Mouse (Mus musculus): ENCODE measurements around the gene Fdxr.

The Fdxr gene

DNA sequence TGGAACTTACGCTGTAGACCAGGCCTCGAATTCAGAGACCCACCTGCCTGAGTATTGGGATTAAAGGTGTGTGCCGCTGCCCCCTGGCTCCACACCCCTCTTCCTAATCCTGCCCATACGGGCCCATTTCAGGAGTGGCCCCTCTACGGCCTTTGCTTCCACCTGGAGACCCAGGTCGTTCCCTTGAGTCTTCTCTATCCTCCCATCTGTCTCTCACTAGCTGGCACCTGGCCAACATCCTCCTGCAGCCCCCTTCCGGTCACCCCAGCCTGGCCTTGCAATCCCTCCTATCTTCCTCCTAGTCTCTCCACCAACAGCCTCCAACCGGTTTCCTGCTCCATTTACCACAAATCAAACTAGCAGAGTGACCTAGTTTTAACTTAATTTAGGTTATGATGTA lies 13.0 kb upstream of the Fdxr start:
- no peak for DNase-seq (ENCODE audit: low read depth)

DNA sequence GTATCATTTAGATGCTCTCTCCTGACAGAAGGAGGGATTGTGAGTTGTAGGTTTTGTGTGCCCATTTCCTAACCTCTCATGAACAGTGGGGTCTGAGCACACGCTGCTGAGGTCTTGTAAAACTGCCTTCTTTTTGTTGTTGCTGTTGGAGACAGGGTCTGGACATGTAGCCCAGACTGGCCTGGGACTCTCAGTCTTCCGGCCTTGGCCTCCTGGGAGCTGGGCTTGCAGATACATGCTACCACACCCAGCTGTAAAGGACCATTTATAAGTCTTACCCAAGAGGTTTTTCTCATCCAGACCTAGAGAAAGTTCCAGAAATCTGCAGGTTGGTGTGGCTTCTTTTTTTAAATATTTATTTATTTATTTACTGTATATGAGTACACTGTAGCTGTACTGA lies 11.5 kb upstream of the Fdxr start:
- DNase-seq (ENCODE audit: low read depth) = no peak

DNA sequence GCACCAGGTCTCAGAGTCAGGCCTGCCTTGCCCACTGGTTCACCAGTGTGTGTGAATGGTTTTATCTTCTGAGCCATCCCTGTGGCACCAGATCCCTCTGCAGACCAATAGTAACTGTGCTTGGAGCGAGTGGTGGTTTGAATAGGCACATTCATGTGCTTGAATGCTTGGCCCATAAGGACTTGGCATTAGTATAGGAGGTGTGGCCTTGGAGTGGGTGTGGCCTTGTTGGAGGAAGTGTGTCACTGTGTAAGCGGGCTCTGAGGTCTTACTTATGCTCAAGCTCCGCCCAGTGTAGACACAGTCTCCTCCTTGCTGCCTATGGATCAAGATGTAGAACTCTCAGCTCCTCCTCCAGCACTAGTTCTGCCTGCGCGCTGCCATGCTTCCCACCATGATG lies 10.5 kb upstream of the Fdxr start:
- no peak for DNase-seq (ENCODE audit: low read depth)

DNA sequence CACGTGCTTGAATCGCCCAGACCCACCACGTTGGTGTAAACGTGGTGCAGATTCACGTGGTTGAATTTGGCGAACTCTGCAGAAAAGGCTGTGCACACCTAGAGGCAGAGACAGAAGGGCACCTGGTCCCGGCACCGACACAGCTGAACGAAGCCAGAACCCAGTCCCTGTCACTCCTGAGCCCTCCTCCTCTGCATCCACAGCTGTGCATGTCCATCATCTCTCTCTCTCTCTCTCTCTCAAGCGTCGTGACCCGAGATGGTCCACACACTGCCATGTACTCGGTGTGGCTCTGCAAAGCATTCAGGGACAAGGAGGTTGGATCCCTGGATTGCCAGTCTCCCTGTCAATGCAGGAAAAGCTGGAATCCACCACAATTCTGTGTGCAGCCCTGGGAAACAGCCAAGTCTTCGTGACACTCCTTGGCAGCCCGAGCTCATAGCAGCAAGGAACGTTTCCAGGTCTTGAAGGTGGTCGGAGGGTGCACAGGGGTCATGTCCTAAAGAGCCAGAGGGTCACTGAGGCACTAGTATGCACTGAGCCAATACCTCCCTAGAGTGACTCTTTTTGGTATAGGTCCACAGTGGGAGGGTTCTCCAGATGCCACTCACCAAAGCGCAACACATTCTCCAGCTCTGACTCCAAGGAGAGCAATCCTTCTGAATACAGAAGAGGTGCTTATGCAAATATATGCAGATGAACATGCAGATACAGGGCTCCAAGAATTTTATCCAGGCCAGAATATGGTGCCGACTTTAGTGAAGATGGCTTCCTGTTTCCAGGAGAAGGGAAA lies 9.5 kb upstream of the Fdxr start:
- no peak for DNase-seq (ENCODE audit: low read depth)

DNA sequence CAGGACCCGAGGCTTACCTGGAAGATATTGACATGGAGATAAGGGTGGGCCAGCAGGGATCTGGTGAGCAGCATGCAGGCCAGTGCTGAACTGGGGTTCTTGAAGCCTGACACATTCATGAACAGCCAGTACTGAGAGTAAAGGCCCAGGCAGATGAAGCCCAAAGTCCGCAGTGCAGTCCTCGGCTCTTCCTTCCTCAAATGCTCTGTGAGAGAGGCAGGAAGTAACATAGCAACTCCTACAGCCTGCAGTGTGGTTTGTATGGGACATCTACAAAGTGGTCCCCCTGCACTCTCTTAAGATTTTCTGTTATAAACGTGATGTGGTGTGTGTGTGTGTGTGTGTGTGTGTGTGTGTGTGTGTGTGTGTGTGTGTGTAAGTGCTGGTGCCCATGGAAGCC lies 8.4 kb upstream of the Fdxr start:
- no peak for DNase-seq (ENCODE audit: low read depth)

DNA sequence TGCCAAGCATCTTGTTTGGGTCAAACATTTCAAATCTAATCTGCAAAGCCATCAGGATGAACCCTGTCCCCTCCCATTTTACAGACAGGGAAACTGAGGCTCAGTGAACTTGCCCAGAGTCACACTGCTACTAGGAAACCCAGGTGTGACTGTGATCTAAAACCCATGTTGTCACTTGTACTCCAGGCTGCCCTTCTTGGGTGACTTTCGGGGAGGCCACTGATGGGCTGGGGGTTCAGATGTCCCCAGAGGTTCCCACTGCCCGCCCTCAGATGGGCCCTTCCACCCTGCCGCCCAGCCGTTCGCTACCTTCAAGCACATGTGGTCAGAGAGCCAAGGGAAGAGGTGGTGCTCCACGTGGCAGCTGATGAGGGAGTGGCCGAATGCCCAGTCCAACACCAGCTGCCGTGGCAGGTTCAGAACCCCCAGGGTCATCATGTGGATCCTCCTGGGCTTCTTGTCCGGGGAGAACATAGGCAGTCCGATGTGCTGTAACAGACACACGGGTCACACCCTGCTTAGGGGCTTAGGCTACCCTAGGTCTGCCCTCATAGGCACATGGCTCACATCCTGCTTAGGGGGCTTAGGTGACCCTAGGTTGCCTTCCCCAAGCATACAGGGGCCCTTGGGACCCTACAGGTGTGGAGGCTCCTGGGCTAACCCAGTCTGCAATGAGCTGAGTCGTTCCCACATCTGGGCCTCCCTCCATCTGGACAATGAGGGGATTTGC lies 7.2 kb upstream of the Fdxr start:
- no peak for DNase-seq (ENCODE audit: low read depth)

DNA sequence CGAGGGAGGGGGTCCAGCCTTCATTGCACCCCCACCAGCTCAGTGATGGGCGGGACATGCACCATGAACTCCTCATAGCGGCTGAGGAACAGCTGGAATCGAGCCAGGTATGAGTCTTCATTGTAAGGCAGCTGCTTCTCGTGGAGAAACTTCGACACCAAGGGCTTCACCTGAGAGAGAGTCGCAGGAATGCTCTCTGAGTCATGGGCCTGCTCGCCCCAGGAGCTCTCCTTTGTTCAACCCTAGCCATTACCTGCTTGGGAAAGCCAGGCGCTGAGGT lies 6.6 kb upstream of the Fdxr start:
- DNase-seq (ENCODE audit: low read depth) = no peak

DNA sequence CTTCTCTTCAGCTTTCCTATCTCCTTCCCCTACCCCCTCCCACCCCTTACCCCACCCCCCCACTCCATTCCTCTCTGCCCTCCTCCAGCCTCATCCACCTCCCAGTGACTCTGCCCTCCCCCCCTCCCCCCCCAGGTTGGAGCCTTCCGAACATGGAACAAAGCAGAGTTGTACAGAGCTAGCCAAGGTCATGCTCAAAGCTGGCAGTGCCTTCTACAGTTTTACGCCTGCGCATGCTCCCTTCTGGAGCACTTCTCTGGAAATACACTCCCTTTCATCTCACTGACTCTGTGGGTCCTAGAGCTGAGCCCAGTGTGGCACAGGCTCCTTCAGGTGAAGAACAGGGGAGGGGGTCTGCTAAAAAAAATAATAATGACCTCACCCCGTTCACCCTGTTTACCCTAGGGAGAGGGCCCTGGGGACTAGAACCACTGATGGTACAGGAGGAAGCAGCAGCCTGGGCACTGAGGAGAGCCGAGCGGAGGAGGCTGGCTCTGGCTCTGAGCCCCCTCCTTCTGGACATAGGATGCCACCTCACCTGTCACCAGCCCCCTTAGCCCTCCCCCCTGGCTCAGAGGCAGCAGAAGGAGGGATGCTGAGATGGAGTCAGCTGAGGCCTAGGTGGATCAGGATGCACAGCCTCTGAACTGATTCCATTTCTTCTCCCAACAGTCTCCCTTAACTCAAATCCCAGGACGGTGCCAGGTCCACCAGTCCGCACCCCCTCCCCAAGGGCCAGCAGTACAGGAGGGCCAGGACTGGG lies 6.1 kb upstream of the Fdxr start:
- no peak for DNase-seq (ENCODE audit: low read depth)

DNA sequence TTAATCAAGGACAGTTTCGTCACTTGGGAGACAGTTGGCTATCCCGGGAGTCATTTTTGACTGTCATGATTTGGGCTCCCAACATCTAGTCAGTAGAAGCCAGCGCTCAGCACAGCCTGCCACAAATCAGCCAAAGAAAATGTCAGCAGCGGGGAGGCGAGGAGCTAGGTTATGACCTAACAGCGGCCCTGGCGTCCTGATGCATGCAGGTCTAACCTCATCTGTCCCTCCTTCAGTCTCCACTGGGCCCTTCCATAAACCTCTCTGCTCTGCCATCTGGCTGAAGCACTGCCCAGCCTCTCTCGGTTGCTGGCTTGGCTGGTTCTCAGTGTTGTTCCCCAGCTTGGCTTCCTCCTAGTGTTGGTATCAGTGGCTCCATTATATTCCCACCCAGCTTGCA lies 5.4 kb upstream of the Fdxr start:
- no peak for DNase-seq (ENCODE audit: low read depth)

DNA sequence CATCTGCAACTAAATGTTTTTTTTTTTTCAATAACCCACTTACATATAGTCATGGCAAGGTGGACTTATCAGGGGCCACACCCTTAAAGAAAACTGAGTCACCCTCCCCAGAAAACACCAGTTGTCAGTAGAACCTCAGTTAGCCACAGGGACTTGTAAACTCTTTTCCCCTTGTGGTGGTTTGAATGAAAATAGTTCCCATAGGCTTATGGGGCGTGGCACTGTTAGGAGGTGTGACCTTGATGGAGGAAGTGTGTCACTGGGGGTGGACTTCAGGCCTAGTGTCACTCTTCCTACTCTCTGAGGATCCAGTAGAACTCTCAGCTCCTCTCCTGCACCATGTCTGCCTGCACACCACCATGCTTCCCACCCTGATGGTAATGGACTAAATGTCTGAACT lies 2.9 kb upstream of the Fdxr start:
- DNase-seq (ENCODE audit: low read depth) = no peak

DNA sequence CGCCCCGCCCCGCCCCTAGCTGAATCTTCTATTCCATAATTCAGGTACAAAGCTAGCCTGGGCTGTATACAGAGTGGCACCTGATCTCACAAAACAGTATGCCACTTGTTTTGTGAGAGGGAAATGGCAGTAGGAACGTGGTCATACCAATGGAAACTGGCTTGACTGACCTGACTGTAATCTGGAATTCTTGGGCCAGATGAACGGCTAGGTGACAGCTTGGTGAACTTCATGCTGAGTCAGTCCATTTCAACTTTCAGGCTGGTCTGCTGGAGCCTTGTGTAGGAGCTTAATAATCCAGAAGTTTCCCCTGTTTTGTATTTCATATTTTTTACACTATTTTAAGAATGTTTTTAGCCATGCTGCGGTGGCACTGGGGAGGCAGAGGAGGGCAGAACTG lies 1.3 kb upstream of the Fdxr start:
- DNase-seq (ENCODE audit: low read depth) = no peak

DNA sequence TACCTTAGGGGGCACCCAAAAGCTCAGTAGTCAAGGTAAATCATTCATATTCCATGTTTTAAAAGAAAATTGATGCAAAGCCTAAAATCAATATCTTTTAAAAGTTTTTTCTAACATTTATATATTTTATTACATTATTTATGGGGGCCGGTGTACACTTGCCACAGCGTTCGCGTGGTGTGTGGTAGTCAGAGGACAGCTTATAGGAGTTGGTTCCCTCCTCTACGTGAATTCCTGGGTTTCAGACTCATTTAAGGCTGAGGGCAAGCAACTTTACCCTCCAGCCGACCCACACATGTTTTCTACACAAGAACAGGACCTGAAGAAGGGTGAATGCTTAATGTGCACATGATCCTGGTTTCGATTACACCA lies 740 bp upstream of the Fdxr start:
- DNase-seq (ENCODE audit: low read depth) = no peak

DNA sequence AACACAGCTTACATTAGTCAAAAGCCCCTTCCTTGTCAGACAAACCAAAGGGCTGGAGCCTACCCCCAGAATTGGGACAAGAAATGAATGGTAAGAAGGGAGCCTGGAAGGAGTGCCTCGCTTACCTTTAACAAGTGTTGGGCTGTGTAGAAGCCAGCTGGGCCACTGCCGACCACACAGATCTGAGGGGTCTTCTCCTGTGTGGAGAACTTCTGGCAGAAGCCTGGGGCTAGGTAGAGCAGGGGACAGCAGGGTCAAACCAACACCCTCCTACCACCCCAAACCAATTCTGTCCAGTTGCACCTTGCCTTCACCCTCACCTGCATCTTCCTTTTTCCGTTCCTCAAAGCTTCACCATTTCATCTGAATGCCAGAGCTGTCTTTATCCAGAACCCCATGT lies 896 bp downstream of the Fdxr start:
- no peak for DNase-seq (ENCODE audit: low read depth)

DNA sequence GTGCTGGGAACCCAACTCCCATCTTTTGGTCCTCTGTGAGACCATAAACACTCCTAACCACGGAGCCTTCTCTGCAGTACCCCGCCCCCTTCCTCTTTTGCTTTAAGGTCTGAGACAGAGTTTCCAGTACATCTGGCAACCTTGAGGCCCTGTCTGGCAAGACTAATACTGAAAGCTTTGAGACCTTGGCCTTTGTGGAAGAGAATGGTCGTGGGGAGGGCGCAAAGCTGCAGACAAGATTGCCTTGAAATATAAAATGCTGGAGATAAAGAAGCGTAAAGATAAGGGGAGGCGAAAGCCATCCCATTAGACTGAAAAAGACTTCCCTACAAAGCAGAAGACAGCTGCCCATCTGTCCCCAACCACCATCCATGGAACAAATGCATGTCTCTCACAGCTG lies 1.3 kb downstream of the Fdxr start:
- no peak for DNase-seq (ENCODE audit: low read depth)

DNA sequence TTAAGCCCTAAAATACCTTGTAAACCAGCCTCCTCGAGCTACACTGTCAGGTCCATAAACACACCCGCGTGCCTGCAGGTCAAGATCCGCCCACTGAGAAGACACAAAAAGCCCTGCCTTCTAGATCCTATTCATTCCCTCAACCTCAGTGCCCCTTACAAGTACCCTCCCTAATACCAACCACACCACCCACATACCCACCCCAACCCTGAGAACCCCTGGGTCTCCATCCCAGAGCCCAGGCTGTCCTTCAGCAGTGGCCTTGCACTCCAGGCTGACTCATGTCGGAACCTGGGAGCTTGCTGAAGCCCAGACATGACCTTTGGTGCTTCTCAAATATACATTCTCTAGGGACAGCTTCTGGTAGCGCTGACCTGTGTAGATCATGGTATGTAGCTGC lies 2.1 kb downstream of the Fdxr start:
- DNase-seq (ENCODE audit: low read depth) = no peak

DNA sequence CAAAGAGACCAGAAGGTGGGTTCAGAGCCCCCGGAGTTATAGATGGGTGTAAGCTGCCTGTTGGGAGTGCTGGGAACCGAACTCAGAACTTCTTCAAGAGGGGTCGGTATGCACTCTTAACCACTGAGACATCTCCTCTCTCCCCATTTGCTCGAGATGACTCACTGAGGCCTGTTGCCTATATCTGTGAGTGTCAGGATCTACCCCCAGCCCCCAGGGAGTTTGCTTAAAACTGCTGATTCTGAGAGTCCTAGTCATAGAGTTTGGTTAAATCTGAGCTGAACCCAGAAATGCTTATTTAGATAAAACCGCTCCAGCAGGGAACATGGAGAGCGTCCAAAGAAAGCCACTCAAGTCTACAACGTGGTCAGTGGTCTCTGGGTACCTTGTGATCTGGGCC lies 2.7 kb downstream of the Fdxr start:
- no peak for DNase-seq (ENCODE audit: low read depth)

DNA sequence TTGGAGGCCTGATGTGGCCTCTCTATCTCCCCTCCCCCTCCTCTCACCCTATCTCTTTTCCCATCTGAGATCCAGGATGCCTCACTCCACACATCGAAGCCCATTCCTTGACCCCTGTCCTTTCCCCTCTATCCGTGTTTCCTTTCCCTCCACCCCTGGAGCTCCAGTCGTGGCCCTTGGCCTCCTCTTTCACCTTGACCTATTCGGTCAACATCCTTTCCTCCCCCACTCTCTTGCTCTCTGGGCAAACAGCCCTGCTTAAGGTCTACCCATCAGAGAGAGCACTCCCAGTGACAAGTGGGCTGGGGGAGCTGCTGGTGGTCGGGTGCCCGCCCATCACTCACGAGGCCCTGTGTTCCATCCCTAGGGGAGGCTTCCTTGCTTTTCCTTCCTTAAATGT lies 3.1 kb downstream of the Fdxr start:
- DNase-seq (ENCODE audit: low read depth) = no peak

DNA sequence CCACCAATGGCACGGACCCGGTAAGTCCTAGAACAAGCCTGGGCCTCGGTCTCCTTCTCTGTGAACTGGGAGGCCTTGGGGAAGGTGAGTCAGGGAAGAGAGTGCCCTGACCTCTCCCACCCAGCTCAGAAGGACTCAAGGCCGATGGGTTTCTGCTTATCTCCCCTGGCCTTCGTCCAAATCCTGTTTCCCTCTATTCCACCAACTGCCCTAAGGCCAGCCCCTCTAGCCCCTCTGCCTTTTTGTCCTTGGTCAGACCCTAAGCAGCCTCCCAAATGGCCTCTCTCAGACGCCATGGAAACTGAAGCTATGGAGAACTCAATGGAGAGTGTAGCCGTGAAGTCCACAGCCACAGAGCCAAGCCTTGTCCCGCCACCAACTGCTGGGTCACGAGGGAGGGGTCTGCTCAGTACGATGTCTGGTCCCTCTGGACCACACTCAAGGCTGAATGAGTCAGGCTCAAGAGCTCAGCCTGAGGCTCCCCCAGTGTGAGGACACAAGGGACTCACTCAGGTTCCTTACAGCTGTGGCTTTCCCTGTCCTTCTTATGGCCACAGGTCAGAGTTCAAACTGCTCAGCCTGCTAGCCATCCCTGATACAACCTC lies 3.9 kb downstream of the Fdxr start:
- no peak for DNase-seq (ENCODE audit: low read depth)

DNA sequence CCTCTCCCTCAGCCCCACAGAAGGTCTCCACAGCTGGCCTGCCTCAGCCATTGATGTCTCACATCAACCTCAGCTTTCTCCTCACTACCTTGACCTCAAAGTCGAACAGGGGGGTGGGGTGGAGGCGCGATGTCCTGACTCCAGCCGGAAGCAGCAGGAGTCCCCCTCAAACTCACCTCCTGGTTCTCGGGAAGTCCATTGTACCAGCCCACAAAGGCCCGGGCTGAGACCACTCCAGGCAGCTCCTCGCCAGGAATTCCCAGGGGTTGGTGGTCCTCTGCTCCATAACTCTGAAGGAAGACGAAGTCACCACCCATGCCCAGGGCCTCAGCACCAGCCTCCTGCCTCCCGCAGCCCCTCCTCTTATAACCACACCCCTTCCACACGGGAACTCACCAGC lies 5.4 kb downstream of the Fdxr start:
- no peak for DNase-seq (ENCODE audit: low read depth)

DNA sequence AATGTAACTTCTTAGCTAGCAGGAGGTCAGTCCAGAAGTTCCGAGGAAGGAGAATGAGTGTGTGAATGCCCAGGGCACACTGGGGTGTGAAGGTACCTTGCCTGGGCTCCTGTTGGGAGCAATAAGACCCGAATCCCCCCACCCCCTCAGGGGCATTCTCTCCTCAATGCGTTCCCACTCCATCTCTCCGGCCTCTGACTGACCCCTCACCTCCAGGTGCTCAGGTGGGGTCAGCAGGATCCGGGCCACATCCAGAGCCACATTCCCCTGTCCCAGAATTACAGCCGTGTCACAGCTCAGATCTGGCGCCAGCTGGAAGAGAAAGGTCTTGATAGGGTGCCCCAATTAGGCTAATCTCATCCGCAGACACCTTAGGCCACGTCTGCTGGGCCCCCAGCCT lies 5.8 kb downstream of the Fdxr start:
- no peak for DNase-seq (ENCODE audit: low read depth)

DNA sequence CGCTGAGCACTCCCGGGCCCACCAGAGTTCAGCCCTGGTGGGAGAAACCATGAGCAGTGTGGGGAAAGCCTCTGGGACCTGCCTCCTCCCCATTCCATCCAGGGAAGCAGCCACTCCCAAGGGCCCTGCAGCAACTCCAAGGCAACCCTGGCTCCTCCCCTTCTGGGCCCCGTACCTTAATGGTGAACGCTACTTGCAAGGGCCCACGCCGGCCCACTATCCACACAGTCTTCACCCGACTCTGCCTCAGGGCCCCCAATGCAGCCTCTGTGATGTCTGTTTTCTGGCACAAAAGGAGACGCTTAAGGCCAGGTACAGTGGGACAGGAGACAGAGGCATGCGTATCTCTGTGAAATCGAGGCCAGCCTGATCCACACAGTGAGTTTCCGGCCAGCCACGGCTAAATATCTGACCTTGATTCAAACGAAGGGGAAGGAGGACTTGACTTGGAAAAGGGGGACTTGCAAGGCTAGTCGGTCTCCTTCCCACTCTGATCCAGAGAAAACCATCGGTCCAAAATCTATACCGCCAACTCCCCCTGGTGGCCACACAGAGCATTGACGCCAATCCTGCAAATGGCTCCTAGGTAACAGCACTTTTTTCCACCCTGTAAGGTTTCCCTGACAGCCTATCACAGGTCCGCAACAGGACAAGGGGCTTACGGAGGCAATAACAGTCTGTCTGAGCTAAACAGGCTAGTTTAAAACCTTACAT lies 6.5 kb downstream of the Fdxr start:
- peak; percentile 46 for DNase-seq (ENCODE audit: low read depth)

DNA sequence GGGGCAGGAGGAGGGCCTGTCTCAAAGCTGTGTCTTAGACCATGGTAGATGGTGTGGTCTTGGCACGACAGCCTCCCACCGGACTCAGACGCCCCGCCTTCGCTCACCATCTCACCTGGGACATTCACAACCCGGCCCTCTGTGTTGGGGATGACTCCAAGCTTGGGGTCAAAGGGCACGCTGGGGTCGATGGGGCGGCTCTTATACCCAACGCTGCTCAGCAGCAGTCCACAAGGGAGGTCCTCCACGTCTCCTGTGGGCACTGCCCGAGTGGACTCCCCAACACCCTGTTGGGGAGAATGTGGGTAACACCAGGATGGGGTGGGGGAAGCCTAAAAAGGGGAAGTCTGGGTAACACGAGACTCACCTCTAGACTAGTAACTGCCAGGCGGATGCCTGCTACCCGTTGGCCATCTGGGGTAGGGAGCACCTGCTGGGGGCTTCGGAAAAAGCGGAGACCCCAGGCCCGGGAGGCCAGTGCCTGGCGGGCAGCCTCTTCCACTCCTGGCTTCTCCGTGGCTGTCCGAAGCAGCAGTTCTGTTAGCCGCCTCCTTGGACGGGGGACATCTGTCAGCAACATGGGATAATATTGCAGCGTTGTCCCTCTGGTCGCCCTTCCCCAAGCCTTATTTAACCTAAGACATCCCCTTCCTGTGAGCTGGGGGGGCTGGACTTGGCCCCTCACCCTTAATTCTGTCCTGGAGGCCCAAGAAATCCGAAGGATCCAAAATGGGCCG lies 7.4 kb downstream of the Fdxr start:
- no peak for DNase-seq (ENCODE audit: low read depth)

All from c-Kit-positive CD71-negative TER-119-negative erythroid progenitor cells, embryonic 14.5 days (primary cell).